Mouse (Mus musculus): ENCODE measurements around the gene Lyzl4. TPM values are rescaled to one million over a fixed set of nuclear protein-coding genes. Genes with fewer than 3 reads are reported as not detected.

Gene Lyzl4
- polyA plus RNA-seq, 1 experiment = not detected

DNA sequence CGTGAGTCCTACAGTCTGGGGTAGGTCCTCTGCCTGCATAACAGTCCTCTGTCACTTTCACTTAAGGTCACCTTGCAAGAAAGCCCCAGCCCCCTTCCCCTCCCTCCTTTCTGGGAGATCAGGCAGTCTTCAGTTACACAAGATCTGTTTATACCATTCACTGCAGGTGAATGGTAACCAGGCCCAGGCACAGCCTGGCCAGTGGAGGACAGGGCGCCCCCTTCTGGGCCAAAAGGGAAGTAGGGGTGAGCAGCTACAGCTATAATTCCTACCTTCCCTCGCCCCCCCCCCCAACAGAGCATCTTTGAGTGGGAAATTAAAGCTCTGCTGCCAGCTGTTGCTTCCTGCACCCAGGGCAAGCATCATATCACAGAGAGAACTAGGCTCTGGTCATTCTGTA, 25.4 kb downstream of the Lyzl4 start:
- H3K4me3 ChIP-seq (replicated peaks) = no peak overlapping the region
- no peaks in the 10 kb centered on the region for H3K4me1 ChIP-seq (ENCODE audit: control insufficient read depth)
- no peak for TF ChIP-seq TAL1 (IDR thresholded peaks at IDR 0.05; ENCODE audit: low read length)
- no peaks in the 10 kb centered on the region for H3K9me3 ChIP-seq (ENCODE audit: control insufficient read depth, low read length)
- no peaks in the 10 kb centered on the region for H3K27me3 ChIP-seq (ENCODE audit: control insufficient read depth)
- H3K36me3 ChIP-seq (ENCODE audit: control insufficient read depth) = no peaks in the 10 kb centered on the region

DNA sequence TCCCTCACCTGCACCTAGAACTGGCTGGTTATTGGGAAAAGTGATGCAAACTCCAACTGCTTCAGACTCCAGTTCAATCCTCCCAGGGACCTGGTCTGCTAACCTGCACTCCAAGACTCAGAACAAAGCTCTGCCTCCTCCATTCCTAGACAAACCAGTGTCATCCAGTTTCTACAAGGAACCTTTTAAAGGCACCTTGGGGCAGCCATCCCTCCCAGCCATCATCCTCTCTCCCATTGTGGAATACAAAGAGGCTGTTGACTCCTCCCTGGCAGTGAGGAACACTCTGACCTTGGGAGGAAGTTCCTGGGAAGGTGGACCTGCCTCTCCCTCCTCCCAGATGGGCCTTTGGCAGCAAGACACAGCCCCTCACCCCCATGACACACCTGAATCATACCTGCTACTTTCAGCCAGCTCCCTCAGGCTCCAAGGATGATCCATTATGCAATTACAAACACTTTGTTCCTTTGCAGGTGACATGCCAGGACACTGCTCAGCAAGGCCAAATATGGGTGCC, 27.6 kb downstream of the Lyzl4 start:
- Histone ChIP-seq H3K4me3 (replicated peaks) (no peak overlapping the region), H3K4me1 (ENCODE audit: control insufficient read depth) (no peaks in the 10 kb centered on the region), H3K36me3 (ENCODE audit: control insufficient read depth) (no peaks in the 10 kb centered on the region), H3K27me3 (ENCODE audit: control insufficient read depth) (no peaks in the 10 kb centered on the region), H3K9me3 (ENCODE audit: control insufficient read depth, low read length) (peaks cover 5% of the 10 kb centered on the region)
- no peak for TF ChIP-seq GATA1 (IDR thresholded peaks at IDR 0.05; ENCODE audit: low read length)
- no peak for TF ChIP-seq TAL1 (IDR thresholded peaks at IDR 0.05; ENCODE audit: low read length)

DNA sequence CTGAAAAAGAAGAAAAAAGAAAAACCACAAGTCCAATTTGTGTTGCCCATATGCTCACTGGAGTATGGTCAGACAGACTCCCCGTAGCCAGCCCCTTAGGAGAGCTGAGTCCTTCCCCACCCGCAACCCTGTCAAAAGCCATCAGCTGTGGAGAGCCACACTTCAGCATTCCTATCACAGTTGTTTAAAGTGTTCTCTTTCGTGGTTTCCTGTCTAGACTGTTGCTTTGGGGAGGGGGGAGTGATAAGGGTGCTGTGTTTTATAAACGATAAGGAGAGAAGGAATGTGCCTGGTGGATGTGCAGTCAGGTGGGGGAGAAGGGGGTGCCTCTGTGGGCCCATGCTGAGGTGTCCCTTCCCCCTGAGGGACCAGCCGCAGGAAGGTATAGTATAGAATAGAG, 28.7 kb downstream of the Lyzl4 start:
- no peaks in the 10 kb centered on the region for H3K27me3 ChIP-seq (ENCODE audit: control insufficient read depth)
- TF ChIP-seq TAL1 (IDR thresholded peaks at IDR 0.05; ENCODE audit: low read length) (no peak), GATA1 (IDR thresholded peaks at IDR 0.05; ENCODE audit: low read length) (no peak)

DNA sequence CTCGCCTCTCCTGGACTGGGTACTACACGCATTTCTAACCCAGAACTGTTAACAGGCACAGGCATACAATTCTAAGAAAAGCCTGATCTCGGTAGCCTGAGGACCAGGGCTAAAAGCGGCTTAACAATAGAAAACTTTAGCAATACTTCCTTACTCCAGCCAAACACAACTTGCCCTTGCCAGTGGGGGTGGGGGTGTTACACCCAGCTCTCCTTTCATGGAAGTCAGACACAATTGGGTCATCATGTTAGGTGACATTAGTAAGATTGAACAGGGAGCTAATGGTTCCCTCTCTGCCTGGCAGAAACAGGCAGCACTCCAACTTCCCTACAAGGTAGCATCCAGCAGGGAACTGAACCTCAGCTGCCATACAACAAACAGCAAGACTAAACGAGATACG, 32.5 kb downstream of the Lyzl4 start:
- no peaks in the 10 kb centered on the region for H3K4me1 ChIP-seq (ENCODE audit: control insufficient read depth)
- no peaks in the 10 kb centered on the region for H3K27me3 ChIP-seq (ENCODE audit: control insufficient read depth)
- no peaks in the 10 kb centered on the region for H3K36me3 ChIP-seq (ENCODE audit: control insufficient read depth)
- H3K9me3 ChIP-seq (ENCODE audit: control insufficient read depth, low read length) = peaks cover 5% of the 10 kb centered on the region
- TF ChIP-seq GATA1 (IDR thresholded peaks at IDR 0.05; ENCODE audit: low read length) = no peak
- TF ChIP-seq TAL1 (IDR thresholded peaks at IDR 0.05; ENCODE audit: low read length) = no peak
- H3K4me3 ChIP-seq (replicated peaks) = no peak overlapping the region

More for the DNA sequence above, 28.7 kb downstream of the Lyzl4 start:
- H3K9me3 ChIP-seq (ENCODE audit: control insufficient read depth, low read length) = peaks cover 5% of the 10 kb centered on the region
- no peaks in the 10 kb centered on the region for H3K36me3 ChIP-seq (ENCODE audit: control insufficient read depth)
- H3K4me3 ChIP-seq (replicated peaks) = no peak overlapping the region
- H3K4me1 ChIP-seq (ENCODE audit: control insufficient read depth) = no peaks in the 10 kb centered on the region

DNA sequence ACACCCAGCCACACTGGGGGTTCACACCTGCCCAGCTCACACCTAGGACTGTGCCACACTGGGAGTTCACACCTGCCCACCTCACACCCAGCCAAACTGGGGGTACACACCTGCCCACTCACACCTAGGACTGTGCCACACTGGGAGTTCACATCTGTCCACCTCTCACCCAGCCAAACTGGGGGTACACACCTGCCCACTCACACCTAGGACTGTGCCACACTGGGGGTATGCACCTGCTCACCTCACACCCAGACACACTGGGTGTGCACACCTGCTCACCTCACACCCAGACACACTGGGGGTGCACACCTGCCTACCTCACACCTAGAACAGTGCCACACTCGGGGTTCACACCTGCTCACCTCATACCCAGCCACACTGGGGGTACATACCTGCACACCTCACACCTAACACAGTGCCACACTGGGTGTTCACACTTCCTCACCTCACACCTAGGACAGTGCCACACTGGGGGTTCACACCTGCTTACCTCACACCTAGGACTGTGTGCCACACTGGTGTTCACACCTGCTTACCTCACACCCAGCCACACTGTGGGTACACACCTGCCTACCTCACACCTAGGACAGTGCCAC, 35.3 kb downstream of the Lyzl4 start:
- TF ChIP-seq TAL1 (IDR thresholded peaks at IDR 0.05; ENCODE audit: low read length) = no peak
- no peak for TF ChIP-seq GATA1 (IDR thresholded peaks at IDR 0.05; ENCODE audit: low read length)
- Histone ChIP-seq H3K27me3 (ENCODE audit: control insufficient read depth) (no peaks in the 10 kb centered on the region), H3K36me3 (ENCODE audit: control insufficient read depth) (no peaks in the 10 kb centered on the region), H3K4me1 (ENCODE audit: control insufficient read depth) (no peaks in the 10 kb centered on the region), H3K9me3 (ENCODE audit: control insufficient read depth, low read length) (peaks cover 5% of the 10 kb centered on the region), H3K4me3 (replicated peaks) (no peak overlapping the region)

DNA sequence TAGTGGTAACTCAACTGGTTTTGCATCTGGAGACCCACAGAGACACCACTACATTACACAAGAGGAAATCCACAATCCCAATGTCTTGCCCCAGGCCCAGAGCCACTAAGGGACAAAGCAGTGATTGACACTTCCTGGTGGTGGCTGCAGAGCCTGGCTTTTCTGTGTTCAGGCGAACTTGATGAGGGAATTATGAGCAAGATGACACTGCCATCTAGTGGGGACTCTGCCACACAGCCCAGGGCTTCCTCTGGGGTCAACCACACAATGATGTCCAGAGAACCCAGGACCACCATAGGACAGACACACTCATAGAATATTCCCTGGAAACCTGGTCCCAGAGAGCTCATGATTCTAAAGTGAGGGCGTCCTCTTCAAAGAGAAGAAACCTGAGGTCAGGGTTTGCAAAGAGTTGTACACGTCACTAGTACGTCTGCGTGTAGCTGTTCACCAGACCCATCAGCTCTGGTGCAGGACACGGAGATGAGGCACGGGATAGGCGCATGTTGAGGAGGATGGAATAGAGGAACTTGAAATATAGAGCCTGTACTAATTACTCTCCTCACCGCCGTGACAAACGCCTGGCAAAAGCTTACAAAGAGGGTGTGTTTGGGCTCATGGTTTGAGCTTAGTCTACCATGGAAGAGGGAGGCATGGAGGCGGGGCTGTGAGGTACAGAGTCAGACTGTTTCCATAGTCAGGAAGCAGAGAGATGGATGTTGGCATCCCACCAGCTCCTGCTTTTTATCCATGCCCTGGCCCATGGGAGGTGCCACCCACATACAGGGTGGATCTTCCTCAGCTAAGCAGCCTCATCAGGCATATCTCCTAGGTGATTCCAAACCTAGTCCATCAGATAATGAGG, 36.2 kb downstream of the Lyzl4 start:
- H3K36me3 ChIP-seq (ENCODE audit: control insufficient read depth) = no peaks in the 10 kb centered on the region
- H3K9me3 ChIP-seq (ENCODE audit: control insufficient read depth, low read length) = no peaks in the 10 kb centered on the region
- no peaks in the 10 kb centered on the region for H3K4me1 ChIP-seq (ENCODE audit: control insufficient read depth)
- no peak overlapping the region for H3K4me3 ChIP-seq (replicated peaks)
- TF ChIP-seq GATA1 (IDR thresholded peaks at IDR 0.05; ENCODE audit: low read length) = no peak
- no peak for TF ChIP-seq TAL1 (IDR thresholded peaks at IDR 0.05; ENCODE audit: low read length)
- H3K27me3 ChIP-seq (ENCODE audit: control insufficient read depth) = no peaks in the 10 kb centered on the region

DNA sequence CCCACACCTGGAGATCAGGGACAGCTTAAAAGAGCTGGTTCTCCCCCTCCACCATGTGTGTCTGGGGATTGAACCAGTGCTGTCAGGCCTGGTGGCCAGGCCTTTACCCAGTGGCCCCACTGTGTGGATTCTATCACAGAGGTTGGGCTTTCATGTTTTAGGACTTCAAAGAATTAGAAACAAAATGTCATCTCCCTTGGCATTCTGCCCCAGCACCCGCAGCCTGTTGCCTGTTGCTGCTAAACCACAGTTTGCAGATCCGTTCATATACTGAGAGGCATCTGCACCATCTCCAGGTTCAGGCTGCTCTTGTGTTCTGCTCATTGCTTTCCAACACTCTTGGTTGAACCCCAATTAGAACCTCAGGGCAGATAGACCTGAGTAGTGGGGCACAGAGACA, 39.5 kb downstream of the Lyzl4 start:
- no peaks in the 10 kb centered on the region for H3K27me3 ChIP-seq (ENCODE audit: control insufficient read depth)
- no peaks in the 10 kb centered on the region for H3K9me3 ChIP-seq (ENCODE audit: control insufficient read depth, low read length)
- H3K4me3 ChIP-seq (replicated peaks) = no peak overlapping the region
- H3K36me3 ChIP-seq (ENCODE audit: control insufficient read depth) = no peaks in the 10 kb centered on the region
- TF ChIP-seq GATA1 (IDR thresholded peaks at IDR 0.05; ENCODE audit: low read length) (no peak), TAL1 (IDR thresholded peaks at IDR 0.05; ENCODE audit: low read length) (no peak)
- no peaks in the 10 kb centered on the region for H3K4me1 ChIP-seq (ENCODE audit: control insufficient read depth)

DNA sequence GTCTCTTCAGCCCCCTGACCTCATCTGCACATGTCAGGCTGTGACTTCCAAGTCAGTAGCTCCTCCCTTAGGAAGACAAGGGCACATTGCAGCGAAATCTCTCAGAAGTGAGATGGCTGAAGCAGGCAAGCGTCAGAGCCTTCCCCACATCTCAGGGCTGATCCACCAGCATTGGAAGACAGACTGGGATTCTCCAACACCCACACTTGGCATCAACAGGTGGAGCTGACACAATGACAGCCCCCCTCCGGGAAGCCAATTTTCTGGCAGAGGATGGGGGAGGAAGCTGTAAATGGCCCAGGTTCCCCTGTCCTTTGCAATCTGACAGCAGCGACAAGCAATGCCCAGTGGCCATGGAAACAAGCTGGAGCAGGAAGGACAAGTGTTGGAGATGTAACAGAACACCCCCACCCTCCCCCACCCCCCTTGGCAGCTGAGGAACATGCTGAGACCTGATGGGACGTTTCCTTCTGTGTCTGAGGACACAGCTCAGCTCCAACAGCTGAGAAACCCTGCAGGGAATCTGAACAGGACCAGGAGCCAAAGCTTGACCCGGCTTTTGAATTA, 41.0 kb downstream of the Lyzl4 start:
- H3K27me3 ChIP-seq (ENCODE audit: control insufficient read depth) = no peaks in the 10 kb centered on the region
- no peak overlapping the region for H3K4me3 ChIP-seq (replicated peaks)
- H3K9me3 ChIP-seq (ENCODE audit: control insufficient read depth, low read length) = no peaks in the 10 kb centered on the region
- H3K36me3 ChIP-seq (ENCODE audit: control insufficient read depth) = no peaks in the 10 kb centered on the region
- TF ChIP-seq TAL1 (IDR thresholded peaks at IDR 0.05; ENCODE audit: low read length) (no peak), GATA1 (IDR thresholded peaks at IDR 0.05; ENCODE audit: low read length) (no peak)
- no peaks in the 10 kb centered on the region for H3K4me1 ChIP-seq (ENCODE audit: control insufficient read depth)

DNA sequence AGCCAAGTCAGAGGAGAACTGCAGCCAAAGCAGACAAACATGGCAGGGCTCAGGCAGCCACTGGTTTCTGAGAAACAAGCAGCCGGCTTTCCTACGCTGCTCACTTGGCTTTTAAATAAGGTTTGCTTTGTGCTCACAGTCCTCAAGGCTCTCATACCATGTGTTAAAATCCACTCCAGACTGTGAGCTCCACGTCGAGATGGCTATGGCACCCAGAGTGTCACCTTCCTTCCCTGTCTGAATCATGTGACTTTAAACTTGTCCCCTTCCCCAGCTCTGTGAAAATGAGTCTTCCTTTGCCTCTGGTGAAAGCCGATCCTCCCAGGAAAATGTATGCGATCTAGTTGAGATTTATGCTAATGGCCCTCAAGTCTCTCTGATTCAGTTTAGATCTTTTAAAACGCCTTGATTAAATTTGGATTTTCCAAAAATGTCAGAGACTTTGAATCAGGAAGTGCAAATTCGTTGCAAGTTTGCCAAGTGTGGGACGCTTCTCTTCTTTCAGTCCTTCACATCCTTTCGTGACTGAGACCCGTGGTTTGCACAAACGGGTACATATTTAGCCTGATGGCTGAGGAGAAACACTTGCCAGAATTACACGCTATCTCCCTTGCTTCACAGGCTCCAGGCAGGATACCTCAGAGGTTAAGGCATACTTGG, 41.6 kb downstream of the Lyzl4 start:
- Histone ChIP-seq H3K36me3 (ENCODE audit: control insufficient read depth) (no peaks in the 10 kb centered on the region), H3K9me3 (ENCODE audit: control insufficient read depth, low read length) (no peaks in the 10 kb centered on the region), H3K27me3 (ENCODE audit: control insufficient read depth) (no peaks in the 10 kb centered on the region), H3K4me1 (ENCODE audit: control insufficient read depth) (no peaks in the 10 kb centered on the region), H3K4me3 (replicated peaks) (no peak overlapping the region)
- TF ChIP-seq GATA1 (IDR thresholded peaks at IDR 0.05; ENCODE audit: low read length) = no peak
- no peak for TF ChIP-seq TAL1 (IDR thresholded peaks at IDR 0.05; ENCODE audit: low read length)

Measured in erythroblast, embryonic 14.5 days (primary cell).